Mouse (Mus musculus) hindbrain, embryonic 12.5 days (tissue): Measurements from ENCODE around the gene Card14. TPM values are rescaled to one million over a fixed set of nuclear protein-coding genes. Genes with fewer than 3 reads are reported as not detected.
"Not testable (repeated sequence)": the region's sequence is repeated elsewhere in the genome, so short reads cannot be mapped to it uniquely, and the experiment has no call there.

Experiments
- ATAC-seq: fragments of 200-750 bp; cut with Nextera tagmentation; 2 replicates; pipeline ENCODE4 v1.8.0; 2017; ENCODE audit warnings: moderate TSS enrichment; ENCODE audit not compliant: low FRiP score
- H3K27ac ChIP-seq: fragments of 300-500 bp; sonication (generic); 2 replicates; pipeline ENCODE4 v1.5.1; 2016; ENCODE audit warnings: mild to moderate bottlenecking
- H3K27me3 ChIP-seq: fragments of 300-500 bp; sonication (generic); 2 replicates; pipeline ENCODE4 v1.6.1; 2016; ENCODE audit warnings: mild to moderate bottlenecking
- H3K36me3 ChIP-seq: fragments of 300-500 bp; sonication (generic); 2 replicates; pipeline ENCODE4 v1.6.1; 2016; ENCODE audit warnings: mild to moderate bottlenecking
- H3K4me1 ChIP-seq: fragments of 300-500 bp; sonication (generic); 2 replicates; pipeline ENCODE4 v1.6.1; 2016
- H3K4me2 ChIP-seq: fragments of 300-500 bp; sonication (generic); replicated peaks from 2 replicates; pipeline ENCODE4 v1.6.1; 2016; ENCODE audit warnings: mild to moderate bottlenecking
- H3K4me3 ChIP-seq: fragments of 300-500 bp; sonication (generic); 2 replicates; pipeline ENCODE4 v1.5.1; 2016; ENCODE audit warnings: mild to moderate bottlenecking
- H3K9ac ChIP-seq: fragments of 300-500 bp; sonication (generic); 2 replicates; pipeline ENCODE4 v1.6.1; 2016; ENCODE audit warnings: mild to moderate bottlenecking, moderate library complexity
- H3K9me3 ChIP-seq: fragments of 300-500 bp; sonication (generic); replicated peaks from 2 replicates; pipeline ENCODE4 v1.6.1; 2016; ENCODE audit warnings: mild to moderate bottlenecking
- WGBS: fragments of 180-500 bp; shearing (Covaris S2); methylation state at CpG from one replicate; pipeline ENCODE4 v1.1.7; 2016; 5-methylcytosine and 5-hydroxymethylcytosine counted together
- polyA plus RNA-seq: library from polyadenylated mRNA; unstranded; fragments of >200 nt; fragmentation: Nextera tagmentation; extraction: Ambion mirVana; gene quantifications from 2 replicates; pipeline ENCODE4 v1.2.1, GENCODE M21; 2016

Card14 gene
- polyA plus RNA-seq, 1 experiment from 2014 or later = 0.27 TPM

DNA sequence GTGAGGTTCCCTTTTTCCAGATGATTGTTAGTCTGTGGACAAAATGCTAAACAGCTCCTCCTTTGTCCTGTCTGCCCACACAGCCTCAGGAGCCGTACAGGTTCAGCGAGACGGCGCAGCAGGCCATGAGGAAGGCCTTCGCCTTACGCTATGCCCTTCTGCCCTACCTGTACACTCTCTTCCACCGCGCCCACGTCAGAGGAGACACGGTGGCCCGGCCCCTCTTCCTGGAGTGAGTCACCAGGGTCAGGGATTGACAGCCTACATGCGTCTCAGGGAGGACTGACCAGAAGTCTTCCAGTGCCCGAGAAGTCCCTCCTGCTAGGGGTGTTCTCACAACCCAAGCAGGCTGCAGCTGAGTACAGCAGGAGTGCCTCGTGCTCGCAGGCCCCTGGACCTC lies 26.5 kb upstream of the Card14 start:
- H3K4me1 ChIP-seq = no peaks in the 10 kb centered on the region
- WGBS = 86% methylated on average over 15 of the region's 15 CpGs

DNA sequence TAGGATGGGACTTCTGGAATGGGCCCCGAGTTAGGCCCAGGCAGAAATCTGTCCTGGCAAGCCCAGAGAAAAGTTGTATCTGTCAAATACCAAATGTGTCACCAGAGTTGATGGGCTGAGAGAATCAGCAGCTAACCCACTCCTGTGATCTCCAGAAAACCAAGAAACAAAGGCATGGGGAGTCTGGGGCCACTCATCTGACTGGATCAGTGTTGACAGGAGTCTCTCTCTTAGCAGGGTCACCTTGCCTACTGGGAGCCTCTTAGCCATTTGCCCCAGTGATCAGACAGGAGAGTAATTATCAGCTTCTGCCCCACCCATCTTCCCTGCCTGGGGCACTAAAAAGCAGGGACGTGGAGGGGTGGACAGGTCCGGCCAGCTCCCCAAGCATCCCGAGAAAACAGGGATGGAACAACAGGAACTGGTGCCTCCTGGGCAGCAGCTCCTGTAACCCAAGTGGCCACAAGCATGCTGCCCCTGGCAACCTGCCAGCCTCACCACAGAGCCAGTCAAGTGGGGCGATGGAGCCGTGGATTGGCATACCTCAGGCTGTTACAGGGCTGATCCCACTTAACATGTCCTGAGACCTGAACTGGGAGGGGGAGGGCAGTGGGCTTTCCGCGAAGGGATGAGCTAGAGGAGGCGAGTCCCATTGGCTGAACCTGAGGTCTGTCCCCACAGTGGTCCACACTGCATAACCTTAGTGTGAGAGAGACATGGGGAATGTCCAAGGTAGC lies 21.6 kb upstream of the Card14 start:
- 76% methylated on average over 9 of the region's 9 CpGs for WGBS
- H3K4me1 ChIP-seq = no peaks in the 10 kb centered on the region
- ATAC-seq = no peak
- H3K36me3 ChIP-seq = peaks cover 77% of the 10 kb centered on the region
- no peak overlapping the region for H3K4me3 ChIP-seq
- no peaks in the 10 kb centered on the region for H3K27me3 ChIP-seq
- no peak overlapping the region for H3K27ac ChIP-seq
- no peak overlapping the region for H3K9ac ChIP-seq
- no peak overlapping the region for H3K4me2 ChIP-seq
- H3K9me3 ChIP-seq = no peaks in the 10 kb centered on the region

More for the DNA sequence above, 26.5 kb upstream of the Card14 start:
- Histone ChIP-seq H3K4me3 (no peak overlapping the region), H3K9me3 (no peaks in the 10 kb centered on the region), H3K9ac (no peak overlapping the region), H3K4me2 (no peak overlapping the region), H3K36me3 (peaks cover 61% of the 10 kb centered on the region), H3K27me3 (no peaks in the 10 kb centered on the region), H3K27ac (no peak overlapping the region)
- ATAC-seq = no peak

- Histone ChIP-seq H3K9ac (no peak overlapping the region), H3K27me3 (no peaks in the 10 kb centered on the region), H3K27ac (no peak overlapping the region), H3K4me1 (no peaks in the 10 kb centered on the region), H3K9me3 (no peaks in the 10 kb centered on the region), H3K36me3 (peaks cover 80% of the 10 kb centered on the region), H3K4me2 (no peak overlapping the region), H3K4me3 (no peak overlapping the region)
- no peak for ATAC-seq
- 92% methylated on average over 20 of the region's 20 CpGs for WGBS
Measured at GRCm38 (mm10) chr11:119287207-119287992, 20.2 kb upstream of the Card14 start.

- peaks cover 96% of the 10 kb centered on the region for H3K36me3 ChIP-seq
- not testable (repeated sequence) for H3K27me3 ChIP-seq
Measured at GRCm38 (mm10) chr11:119292861-119293260, 14.7 kb upstream of the Card14 start.

GRCm38 (mm10) chr11:119297996-119298395 lies 9.6 kb upstream of the Card14 start:
- Histone ChIP-seq H3K36me3 (peaks cover 52% of the 10 kb centered on the region), H3K4me2 (peak overlapping the region; percentile 93), H3K27me3 (no peaks in the 10 kb centered on the region), H3K27ac (no peak overlapping the region), H3K4me3 (no peak overlapping the region), H3K9me3 (no peaks in the 10 kb centered on the region), H3K4me1 (peaks cover 20% of the 10 kb centered on the region), H3K9ac (no peak overlapping the region)
- 88% methylated on average over 6 of the region's 6 CpGs for WGBS
- ATAC-seq = no peak

More at GRCm38 (mm10) chr11:119292861-119293260, 14.7 kb upstream of the Card14 start:
- H3K4me1 ChIP-seq, H3K4me3 ChIP-seq, H3K9me3 ChIP-seq, H3K27ac ChIP-seq, H3K4me2 ChIP-seq, ATAC-seq, H3K9ac ChIP-seq: not testable (repeated sequence)
- WGBS = 95% methylated on average over 8 of the region's 8 CpGs

- peaks cover 43% of the 10 kb centered on the region for H3K36me3 ChIP-seq
- peaks cover 20% of the 10 kb centered on the region for H3K4me1 ChIP-seq
- peak overlapping the region; percentile 93 for H3K4me2 ChIP-seq
- peak overlapping the region; percentile 96 for H3K4me3 ChIP-seq
- 22% methylated on average over 7 of the region's 7 CpGs for WGBS
- no peak overlapping the region for H3K27ac ChIP-seq
- no peaks in the 10 kb centered on the region for H3K9me3 ChIP-seq
- H3K9ac ChIP-seq = peak overlapping the region; percentile 96
- H3K27me3 ChIP-seq = peaks cover 6% of the 10 kb centered on the region; the same call in 1 of the 2 replicates
- no peak for ATAC-seq
Measured at GRCm38 (mm10) chr11:119298917-119299316, 8.7 kb upstream of the Card14 start.

DNA sequence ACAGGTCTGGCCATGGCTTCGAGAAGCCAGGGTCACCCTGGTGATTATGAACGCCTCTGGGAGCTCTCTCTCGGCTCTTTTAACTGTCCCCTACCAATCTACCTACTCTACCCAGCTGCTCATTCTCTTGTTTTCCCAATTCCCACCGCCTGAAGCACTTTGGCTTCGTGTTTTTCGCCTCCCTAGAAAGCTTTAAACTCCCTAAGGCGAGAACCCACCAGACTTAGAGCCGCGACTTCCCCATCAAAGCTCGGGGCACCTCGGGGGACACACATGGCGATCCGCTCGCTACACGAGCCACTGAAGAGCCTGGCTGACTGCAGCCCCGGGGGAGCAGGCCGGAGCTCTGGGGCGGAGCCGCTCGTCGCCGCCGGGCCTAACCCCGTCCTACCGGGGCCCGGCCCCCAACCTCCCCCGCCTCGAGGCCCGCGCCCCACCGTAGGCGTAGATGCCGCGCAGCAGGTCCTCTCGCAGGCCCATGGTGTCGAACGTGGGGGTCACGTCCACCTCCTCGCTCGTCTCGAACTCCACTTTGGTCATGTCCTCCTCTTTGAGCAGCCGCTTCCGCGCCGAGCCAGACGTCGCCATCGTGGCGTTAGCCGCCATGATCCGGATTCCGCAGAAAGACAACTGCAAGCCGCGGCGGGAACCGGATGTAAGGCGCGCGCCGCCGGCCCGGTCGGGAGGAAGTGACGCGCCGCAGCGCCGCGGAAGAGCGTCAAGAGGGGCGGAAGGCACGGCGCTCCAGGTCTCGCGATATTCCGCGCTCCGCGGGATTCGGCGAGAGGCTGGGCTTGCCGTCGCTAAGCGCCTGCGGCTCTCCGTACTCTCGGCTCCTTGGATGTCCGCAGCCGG lies 8.0 kb upstream of the Card14 start, which contains the start of gene Eif4a3:
Gene Eif4a3, minus strand, starts transcription at position 699 of the 855 bp plus-strand sequence.
- peak; percentile 93 for ATAC-seq
- Histone ChIP-seq H3K9me3 (no peaks in the 10 kb centered on the region), H3K36me3 (peaks cover 36% of the 10 kb centered on the region), H3K27me3 (peaks cover 11% of the 10 kb centered on the region), H3K9ac (peak within 1 kb of the TSS; percentile 96), H3K4me1 (peaks cover 20% of the 10 kb centered on the region), H3K4me3 (peak within 1 kb of the TSS; percentile 96), H3K27ac (peak within 1 kb of the TSS; percentile 92), H3K4me2 (peak within 1 kb of the TSS; percentile 93)
- under 1% methylated on average over 89 of the region's 89 CpGs for WGBS

GRCm38 (mm10) chr11:119300246-119300935 lies 7.2 kb upstream of the Card14 start:
- ATAC-seq = no peak; the same call in 1 of the 2 replicates
- peak overlapping the region; percentile 96 for H3K9ac ChIP-seq
- peak overlapping the region; percentile 92 for H3K27ac ChIP-seq
- H3K36me3 ChIP-seq = peaks cover 28% of the 10 kb centered on the region
- peak overlapping the region; percentile 96 for H3K4me3 ChIP-seq
- peaks cover 20% of the 10 kb centered on the region for H3K4me1 ChIP-seq
- peak overlapping the region; percentile 67 for H3K4me2 ChIP-seq
- no peaks in the 10 kb centered on the region for H3K9me3 ChIP-seq
- peaks cover 15% of the 10 kb centered on the region for H3K27me3 ChIP-seq
- WGBS = 2% methylated on average over 31 of the region's 31 CpGs

- Histone ChIP-seq H3K27ac (no peak overlapping the region), H3K27me3 (peaks cover 15% of the 10 kb centered on the region), H3K4me1 (peaks cover 20% of the 10 kb centered on the region), H3K9me3 (no peaks in the 10 kb centered on the region), H3K4me3 (no peak overlapping the region), H3K4me2 (peak overlapping the region; percentile 67), H3K9ac (no peak overlapping the region), H3K36me3 (peaks cover 22% of the 10 kb centered on the region)
- no peak for ATAC-seq
- WGBS = 41% methylated on average over 2 of the region's 2 CpGs
Measured at GRCm38 (mm10) chr11:119300986-119301385, 6.6 kb upstream of the Card14 start.

- H3K27ac ChIP-seq = no peak overlapping the region
Measured at GRCm38 (mm10) chr11:119304904-119305712, 2.5 kb upstream of the Card14 start.

More at GRCm38 (mm10) chr11:119304904-119305712, 2.5 kb upstream of the Card14 start:
- no peak overlapping the region for H3K4me3 ChIP-seq
- peaks cover 7% of the 10 kb centered on the region for H3K4me1 ChIP-seq
- H3K27me3 ChIP-seq = peaks cover 16% of the 10 kb centered on the region
- no peak overlapping the region for H3K4me2 ChIP-seq
- H3K9me3 ChIP-seq = no peaks in the 10 kb centered on the region
- H3K9ac ChIP-seq = no peak overlapping the region
- no peaks in the 10 kb centered on the region for H3K36me3 ChIP-seq
- ATAC-seq = no peak
- 43% methylated on average over 16 of the region's 16 CpGs for WGBS
